Mouse (Mus musculus): ENCODE measurements around the gene Dpm3. TPM values are rescaled to one million over a fixed set of nuclear protein-coding genes. Genes with fewer than 3 reads are reported as not detected.

The Dpm3 gene
- polyA plus RNA-seq, 1 experiment, result 39.3 TPM

- H3K27ac ChIP-seq (ENCODE audit: control insufficient read depth, insufficient read depth, low read depth, low read length, poor library complexity), result no peak overlapping the region
These were observed 34.2 kb downstream of the Dpm3 start for GRCm38 (mm10) chr3:89293247-89293918.

GRCm38 (mm10) chr3:89294195-89294594 lies 35.0 kb downstream of the Dpm3 start:
- 72% methylated on average over 5 of the region's 5 CpGs for WGBS
- peaks cover 3% of the 10 kb centered on the region; the same call in 1 of the 2 replicates for H3K4me1 ChIP-seq (ENCODE audit: control insufficient read depth, insufficient read depth, low read length)
- H3K4me3 ChIP-seq (replicated peaks; ENCODE audit: control insufficient read depth, low read depth, low read length), result no peak overlapping the region
- TF ChIP-seq POLR2A (IDR thresholded peaks at IDR 0.05; ENCODE audit: borderline replicate concordance, control insufficient read depth, low read depth, low read length), result no peak
- no peak for TF ChIP-seq CTCF (IDR thresholded peaks at IDR 0.05; ENCODE audit: control insufficient read depth, insufficient read depth, low read length)
- no peak overlapping the region for H3K27ac ChIP-seq (ENCODE audit: control insufficient read depth, insufficient read depth, low read depth, low read length, poor library complexity)

More at GRCm38 (mm10) chr3:89293247-89293918, 34.2 kb downstream of the Dpm3 start:
- Histone ChIP-seq H3K4me1 (ENCODE audit: control insufficient read depth, insufficient read depth, low read length) (peaks cover 3% of the 10 kb centered on the region; the same call in 1 of the 2 replicates), H3K4me3 (replicated peaks; ENCODE audit: control insufficient read depth, low read depth, low read length) (no peak overlapping the region)
- no peak for TF ChIP-seq CTCF (IDR thresholded peaks at IDR 0.05; ENCODE audit: control insufficient read depth, insufficient read depth, low read length)
- TF ChIP-seq POLR2A (IDR thresholded peaks at IDR 0.05; ENCODE audit: borderline replicate concordance, control insufficient read depth, low read depth, low read length), result no peak
- WGBS, result 85% methylated on average over 11 of the region's 11 CpGs

DNA sequence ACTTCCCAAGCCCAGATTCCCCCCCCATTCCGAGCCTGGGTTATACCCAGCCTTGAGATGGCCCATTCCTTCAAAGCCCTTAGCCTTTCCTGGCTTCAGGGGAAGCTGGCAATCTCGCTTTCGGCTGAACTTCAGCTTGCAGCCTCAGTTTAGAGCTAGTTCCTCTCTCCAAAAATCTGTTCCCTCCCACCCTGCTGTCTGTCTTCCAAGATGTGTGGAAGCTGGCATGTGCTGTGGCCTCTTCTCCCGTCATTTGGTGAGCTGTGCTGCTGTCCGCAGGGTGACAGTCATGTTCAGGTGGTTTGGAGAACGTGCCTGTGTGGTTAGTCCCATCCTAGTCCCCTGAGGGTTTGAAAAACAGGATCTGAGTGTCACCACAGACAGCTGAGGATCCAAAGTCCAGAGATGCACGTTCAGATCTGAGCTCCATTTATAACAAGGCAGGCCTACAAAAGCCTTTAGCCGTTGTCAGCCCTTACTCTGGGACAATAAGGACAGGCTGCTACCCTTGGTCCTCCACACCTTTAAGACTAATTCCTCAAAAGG lies 36.6 kb downstream of the Dpm3 start:
- Histone ChIP-seq H3K4me3 (replicated peaks; ENCODE audit: control insufficient read depth, low read depth, low read length) (no peak overlapping the region), H3K4me1 (ENCODE audit: control insufficient read depth, insufficient read depth, low read length) (peaks cover 3% of the 10 kb centered on the region; the same call in 1 of the 2 replicates), H3K27ac (ENCODE audit: control insufficient read depth, insufficient read depth, low read depth, low read length, poor library complexity) (no peak overlapping the region)
- TF ChIP-seq POLR2A (IDR thresholded peaks at IDR 0.05; ENCODE audit: borderline replicate concordance, control insufficient read depth, low read depth, low read length), result no peak
- TF ChIP-seq CTCF (IDR thresholded peaks at IDR 0.05; ENCODE audit: control insufficient read depth, insufficient read depth, low read length), result no peak
- WGBS, result 54% methylated on average over 8 of the region's 8 CpGs

DNA sequence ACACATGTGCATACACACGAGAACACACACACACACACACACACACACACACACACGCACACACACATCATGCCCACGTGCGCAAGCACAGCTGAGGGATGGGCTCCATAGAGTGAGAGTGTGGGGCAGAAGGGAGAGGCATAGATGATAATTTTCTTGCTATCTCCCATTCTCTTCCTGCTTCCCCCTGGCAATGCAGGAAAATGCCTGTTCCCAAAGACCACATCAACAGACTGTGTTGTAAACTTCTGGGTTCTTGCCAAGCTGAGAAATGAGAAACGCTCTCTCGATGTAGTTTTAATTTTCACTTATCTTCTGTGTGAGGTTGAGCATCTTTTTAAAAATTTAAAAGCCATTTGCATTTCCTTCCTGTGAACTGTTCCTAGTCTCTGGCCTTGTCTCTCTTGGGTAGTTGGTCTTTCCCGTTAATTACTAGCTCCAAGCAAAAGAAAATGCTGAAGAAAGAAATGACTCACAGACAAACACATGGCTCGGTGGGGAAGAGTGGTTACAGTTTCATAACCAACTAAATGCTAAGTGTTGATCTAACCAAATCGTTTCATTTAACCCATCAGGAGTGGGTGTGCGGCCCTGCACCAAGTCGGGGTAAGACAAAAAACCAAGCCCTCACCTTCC lies 37.7 kb downstream of the Dpm3 start:
- Histone ChIP-seq H3K4me1 (ENCODE audit: control insufficient read depth, insufficient read depth, low read length) (peaks cover 3% of the 10 kb centered on the region; the same call in 1 of the 2 replicates), H3K27ac (ENCODE audit: control insufficient read depth, insufficient read depth, low read depth, low read length, poor library complexity) (no peak overlapping the region), H3K4me3 (replicated peaks; ENCODE audit: control insufficient read depth, low read depth, low read length) (no peak overlapping the region)
- TF ChIP-seq POLR2A (IDR thresholded peaks at IDR 0.05; ENCODE audit: borderline replicate concordance, control insufficient read depth, low read depth, low read length) (no peak), CTCF (IDR thresholded peaks at IDR 0.05; ENCODE audit: control insufficient read depth, insufficient read depth, low read length) (no peak)
- WGBS, result 66% methylated on average over 11 of the region's 11 CpGs

GRCm38 (mm10) chr3:89298908-89299307 lies 39.8 kb downstream of the Dpm3 start:
- Histone ChIP-seq H3K27ac (ENCODE audit: control insufficient read depth, insufficient read depth, low read depth, low read length, poor library complexity) (no peak overlapping the region), H3K4me3 (replicated peaks; ENCODE audit: control insufficient read depth, low read depth, low read length) (no peak overlapping the region), H3K4me1 (ENCODE audit: control insufficient read depth, insufficient read depth, low read length) (peaks cover 3% of the 10 kb centered on the region; the same call in 1 of the 2 replicates)
- TF ChIP-seq POLR2A (IDR thresholded peaks at IDR 0.05; ENCODE audit: borderline replicate concordance, control insufficient read depth, low read depth, low read length), result no peak
- TF ChIP-seq CTCF (IDR thresholded peaks at IDR 0.05; ENCODE audit: control insufficient read depth, insufficient read depth, low read length), result no peak
- WGBS, result 88% methylated on average over 6 of the region's 6 CpGs

GRCm38 (mm10) chr3:89299499-89299898 lies 40.3 kb downstream of the Dpm3 start:
- no peak overlapping the region for H3K4me3 ChIP-seq (replicated peaks; ENCODE audit: control insufficient read depth, low read depth, low read length)
- TF ChIP-seq CTCF (IDR thresholded peaks at IDR 0.05; ENCODE audit: control insufficient read depth, insufficient read depth, low read length), result no peak
- TF ChIP-seq POLR2A (IDR thresholded peaks at IDR 0.05; ENCODE audit: borderline replicate concordance, control insufficient read depth, low read depth, low read length), result no peak
- WGBS, result 4% methylated on average over 14 of the region's 14 CpGs
- peaks cover 3% of the 10 kb centered on the region; the same call in 1 of the 2 replicates for H3K4me1 ChIP-seq (ENCODE audit: control insufficient read depth, insufficient read depth, low read length)
- no peak overlapping the region for H3K27ac ChIP-seq (ENCODE audit: control insufficient read depth, insufficient read depth, low read depth, low read length, poor library complexity)

- WGBS, result 26% methylated on average over 1 of the region's 1 CpGs
- TF ChIP-seq CTCF (IDR thresholded peaks at IDR 0.05; ENCODE audit: control insufficient read depth, insufficient read depth, low read length) (no peak), POLR2A (IDR thresholded peaks at IDR 0.05; ENCODE audit: borderline replicate concordance, control insufficient read depth, low read depth, low read length) (no peak)
- H3K4me1 ChIP-seq (ENCODE audit: control insufficient read depth, insufficient read depth, low read length), result peaks cover 3% of the 10 kb centered on the region; the same call in 1 of the 2 replicates
- H3K4me3 ChIP-seq (replicated peaks; ENCODE audit: control insufficient read depth, low read depth, low read length), result no peak overlapping the region
- no peak overlapping the region for H3K27ac ChIP-seq (ENCODE audit: control insufficient read depth, insufficient read depth, low read depth, low read length, poor library complexity)
These were observed 40.9 kb downstream of the Dpm3 start for GRCm38 (mm10) chr3:89300071-89300470.

- TF ChIP-seq POLR2A (IDR thresholded peaks at IDR 0.05; ENCODE audit: borderline replicate concordance, control insufficient read depth, low read depth, low read length) (no peak), CTCF (IDR thresholded peaks at IDR 0.05; ENCODE audit: control insufficient read depth, insufficient read depth, low read length) (no peak)
- Histone ChIP-seq H3K4me1 (ENCODE audit: control insufficient read depth, insufficient read depth, low read length) (peaks cover 3% of the 10 kb centered on the region; the same call in 1 of the 2 replicates), H3K27ac (ENCODE audit: control insufficient read depth, insufficient read depth, low read depth, low read length, poor library complexity) (no peak overlapping the region), H3K4me3 (replicated peaks; ENCODE audit: control insufficient read depth, low read depth, low read length) (no peak overlapping the region)
- WGBS, result 53% methylated on average over 2 of the region's 2 CpGs
These were observed 41.4 kb downstream of the Dpm3 start for GRCm38 (mm10) chr3:89300514-89300913.

Measured in bone marrow, adult 2 months (tissue).